Mouse (Mus musculus): Measurements from ENCODE around the gene Ntrk2. TPM values are rescaled to one million over a fixed set of nuclear protein-coding genes. Genes with fewer than 3 reads are reported as not detected.

Gene Ntrk2
- polyA plus RNA-seq, 1 experiment from 2014 or later, result 146 TPM

DNA sequence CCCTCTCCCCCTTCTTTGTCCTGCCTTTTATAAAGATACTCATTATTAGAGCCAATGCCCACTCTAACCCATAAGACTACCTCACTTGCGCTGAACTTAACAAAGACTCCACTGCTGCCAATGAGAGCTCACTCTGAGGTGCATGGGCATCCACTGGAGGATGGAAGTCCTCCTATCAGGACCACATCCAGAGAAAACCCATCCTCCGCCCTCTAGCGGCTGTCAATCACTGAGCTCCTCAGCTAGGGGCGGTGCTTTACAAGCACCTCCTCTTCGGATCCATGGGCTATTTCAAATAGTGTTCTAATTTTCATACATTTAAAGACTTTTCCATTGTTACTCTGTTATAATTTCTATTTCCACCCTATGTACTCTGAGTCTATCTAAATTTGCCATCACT, 210.8 kb downstream of the Ntrk2 start:
- Histone ChIP-seq H3K4me2 (ENCODE audit: low read length) (no peak overlapping the region), H3K4me1 (ENCODE audit: control insufficient read depth, insufficient read depth, low read depth, low read length) (no peaks in the 10 kb centered on the region), H3K4me3 (ENCODE audit: low read length) (no peak overlapping the region), H3K9me3 (ENCODE audit: control insufficient read depth, low read length) (no peaks in the 10 kb centered on the region), H3K27ac (ENCODE audit: low read depth, low read length) (no peak overlapping the region), H3K9ac (ENCODE audit: low read depth, low read length) (no peak overlapping the region), H3K27me3 (replicated peaks; ENCODE audit: control insufficient read depth, insufficient read depth, low read length) (no peaks in the 10 kb centered on the region), H3K36me3 (ENCODE audit: control insufficient read depth, insufficient read depth, low read length) (no peaks in the 10 kb centered on the region)
- ATAC-seq, result no peak
- 61% methylated on average over 5 of the region's 5 CpGs for WGBS

DNA sequence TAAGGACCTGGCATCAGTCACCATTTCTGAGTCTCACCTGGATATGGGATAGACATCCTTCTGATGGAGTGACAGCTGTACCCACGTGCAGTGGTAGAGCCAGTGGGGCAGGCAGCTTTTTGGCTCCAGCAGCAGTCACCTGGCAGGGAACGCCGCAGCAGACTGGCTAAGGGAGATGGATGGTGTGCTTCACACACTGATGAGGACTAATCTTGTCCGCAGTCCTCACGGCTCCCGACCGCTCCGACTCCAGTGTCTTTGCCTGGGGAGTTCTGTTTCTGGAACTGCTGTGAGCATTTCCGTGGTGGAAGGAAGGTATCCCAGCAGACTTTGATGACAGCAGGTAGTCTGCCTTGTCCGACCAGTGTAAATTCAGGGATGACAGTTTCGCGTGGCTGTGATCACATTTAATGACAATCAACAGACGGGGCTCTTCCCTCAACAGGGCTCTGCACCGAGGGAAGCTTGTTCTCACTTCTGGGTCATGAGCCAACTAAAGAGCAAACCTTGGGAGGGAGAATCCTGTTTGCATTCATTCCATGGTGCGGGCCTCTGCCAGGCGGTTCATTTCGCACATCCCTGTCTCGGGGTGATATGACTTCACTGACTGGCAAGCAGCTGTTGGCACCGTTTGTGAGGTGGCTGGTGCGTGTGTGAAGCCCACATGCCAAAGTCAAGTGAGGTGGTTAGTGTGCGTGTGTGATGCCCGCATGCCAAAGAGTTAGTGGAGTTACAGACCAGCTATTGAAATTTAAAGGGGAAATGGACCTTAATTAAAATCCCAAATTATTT, 216.1 kb downstream of the Ntrk2 start:
- H3K27ac ChIP-seq (ENCODE audit: low read depth, low read length), result peak overlapping the region; percentile 46

DNA sequence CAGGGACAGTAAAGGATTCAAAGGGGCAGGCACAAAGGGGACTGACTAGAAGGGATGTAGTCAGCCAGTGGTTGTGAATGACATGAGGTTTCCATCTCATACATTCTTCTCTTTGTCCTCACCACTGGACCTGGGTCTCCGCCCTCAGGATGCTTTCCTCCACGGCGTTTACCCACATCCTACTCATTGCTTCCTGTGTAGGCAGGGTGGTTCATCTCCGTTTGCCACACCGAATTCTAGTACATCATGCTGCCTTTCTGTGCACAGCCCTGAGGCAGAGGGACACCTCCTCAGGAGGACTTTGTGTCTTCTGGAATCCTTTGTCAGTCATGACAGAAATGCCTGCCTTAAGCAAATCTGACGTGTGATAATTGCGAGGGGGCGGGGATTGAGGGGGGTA, 219.3 kb downstream of the Ntrk2 start:
- H3K27ac ChIP-seq (ENCODE audit: low read depth, low read length), result no peak overlapping the region
- no peak overlapping the region for H3K4me3 ChIP-seq (ENCODE audit: low read length)
- H3K9ac ChIP-seq (ENCODE audit: low read depth, low read length), result no peak overlapping the region
- H3K36me3 ChIP-seq (ENCODE audit: control insufficient read depth, insufficient read depth, low read length), result no peaks in the 10 kb centered on the region
- H3K27me3 ChIP-seq (replicated peaks; ENCODE audit: control insufficient read depth, insufficient read depth, low read length), result no peaks in the 10 kb centered on the region
- WGBS, result 83% methylated on average over 8 of the region's 8 CpGs
- H3K9me3 ChIP-seq (ENCODE audit: control insufficient read depth, low read length), result no peaks in the 10 kb centered on the region
- ATAC-seq, result no peak
- no peak overlapping the region for H3K4me2 ChIP-seq (ENCODE audit: low read length)
- no peaks in the 10 kb centered on the region for H3K4me1 ChIP-seq (ENCODE audit: control insufficient read depth, insufficient read depth, low read depth, low read length)

More for the DNA sequence above, 216.1 kb downstream of the Ntrk2 start:
- ATAC-seq, result peak; percentile 73
- Histone ChIP-seq H3K9ac (ENCODE audit: low read depth, low read length) (no peak overlapping the region), H3K4me1 (ENCODE audit: control insufficient read depth, insufficient read depth, low read depth, low read length) (no peaks in the 10 kb centered on the region), H3K4me3 (ENCODE audit: low read length) (no peak overlapping the region), H3K27me3 (replicated peaks; ENCODE audit: control insufficient read depth, insufficient read depth, low read length) (no peaks in the 10 kb centered on the region), H3K36me3 (ENCODE audit: control insufficient read depth, insufficient read depth, low read length) (no peaks in the 10 kb centered on the region), H3K4me2 (ENCODE audit: low read length) (no peak overlapping the region), H3K9me3 (ENCODE audit: control insufficient read depth, low read length) (no peaks in the 10 kb centered on the region)
- 76% methylated on average over 22 of the region's 22 CpGs for WGBS

DNA sequence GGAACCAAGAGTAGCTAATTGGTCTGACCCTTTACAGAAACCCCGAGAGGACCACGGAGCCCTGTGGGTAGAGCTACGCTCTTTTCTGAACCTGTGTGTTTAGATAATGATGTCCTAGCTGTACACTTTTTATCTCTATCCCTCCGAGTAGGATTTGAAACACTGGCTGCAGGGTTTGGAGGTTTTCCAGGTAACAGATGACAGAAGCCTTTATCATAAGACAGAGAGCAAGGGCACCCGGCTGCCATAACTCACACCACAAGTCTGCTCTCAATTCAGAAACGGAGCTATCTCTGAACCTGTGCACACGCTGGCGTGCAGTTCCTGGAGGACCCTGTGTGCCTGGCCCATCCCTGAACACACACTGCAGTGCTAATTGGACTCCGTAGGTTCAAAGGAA, 221.1 kb downstream of the Ntrk2 start:
- Histone ChIP-seq H3K27me3 (replicated peaks; ENCODE audit: control insufficient read depth, insufficient read depth, low read length) (no peaks in the 10 kb centered on the region), H3K4me1 (ENCODE audit: control insufficient read depth, insufficient read depth, low read depth, low read length) (no peaks in the 10 kb centered on the region), H3K9me3 (ENCODE audit: control insufficient read depth, low read length) (no peaks in the 10 kb centered on the region), H3K4me2 (ENCODE audit: low read length) (no peak overlapping the region), H3K9ac (ENCODE audit: low read depth, low read length) (no peak overlapping the region), H3K36me3 (ENCODE audit: control insufficient read depth, insufficient read depth, low read length) (no peaks in the 10 kb centered on the region), H3K27ac (ENCODE audit: low read depth, low read length) (no peak overlapping the region), H3K4me3 (ENCODE audit: low read length) (no peak overlapping the region)
- 80% methylated on average over 9 of the region's 9 CpGs for WGBS
- ATAC-seq, result no peak

DNA sequence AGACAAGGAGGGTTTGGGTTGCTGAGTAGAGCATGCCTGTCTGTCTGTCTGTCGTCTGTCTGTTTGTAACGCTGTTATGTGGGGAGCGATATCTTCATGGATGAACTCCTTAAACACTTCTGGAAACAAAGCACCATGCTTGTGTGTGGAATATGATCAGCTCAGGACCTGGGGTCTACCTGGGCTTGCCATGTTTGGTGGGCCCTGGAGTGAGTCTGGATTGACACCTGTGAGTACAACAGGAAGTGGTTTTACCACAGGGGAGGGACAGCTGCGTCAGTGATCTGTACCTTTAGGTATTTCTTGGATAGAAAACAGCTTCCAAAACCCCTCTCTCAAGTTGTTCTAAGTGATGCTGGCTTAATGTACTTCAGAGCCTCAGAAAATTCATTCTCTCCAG, 222.2 kb downstream of the Ntrk2 start:
- Histone ChIP-seq H3K4me3 (ENCODE audit: low read length) (no peak overlapping the region), H3K27ac (ENCODE audit: low read depth, low read length) (no peak overlapping the region), H3K9ac (ENCODE audit: low read depth, low read length) (no peak overlapping the region), H3K36me3 (ENCODE audit: control insufficient read depth, insufficient read depth, low read length) (no peaks in the 10 kb centered on the region), H3K4me2 (ENCODE audit: low read length) (no peak overlapping the region), H3K4me1 (ENCODE audit: control insufficient read depth, insufficient read depth, low read depth, low read length) (no peaks in the 10 kb centered on the region), H3K9me3 (ENCODE audit: control insufficient read depth, low read length) (no peaks in the 10 kb centered on the region), H3K27me3 (replicated peaks; ENCODE audit: control insufficient read depth, insufficient read depth, low read length) (no peaks in the 10 kb centered on the region)
- WGBS, result 93% methylated on average over 4 of the region's 4 CpGs
- no peak for ATAC-seq

DNA sequence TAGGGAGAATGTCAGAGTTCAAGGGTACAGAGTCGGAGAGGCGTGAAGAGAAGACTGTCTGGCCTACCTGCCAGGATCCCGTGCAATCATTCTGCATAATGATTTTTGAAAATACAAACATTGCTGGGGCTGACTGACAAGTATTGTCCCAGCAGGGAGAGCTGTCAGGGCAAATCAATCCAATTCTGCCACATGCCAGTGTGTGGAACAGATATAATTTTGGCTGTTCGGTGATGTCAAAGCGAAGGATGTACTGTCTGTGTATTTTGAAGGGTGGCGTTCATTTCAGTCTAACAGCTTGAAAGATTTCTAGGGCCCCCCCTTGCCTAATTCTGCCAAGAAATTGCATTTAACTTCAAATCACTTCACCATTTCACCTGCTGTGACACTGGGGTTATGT, 224.2 kb downstream of the Ntrk2 start:
- Histone ChIP-seq H3K27ac (ENCODE audit: low read depth, low read length) (no peak overlapping the region), H3K36me3 (ENCODE audit: control insufficient read depth, insufficient read depth, low read length) (no peaks in the 10 kb centered on the region), H3K4me3 (ENCODE audit: low read length) (no peak overlapping the region), H3K9me3 (ENCODE audit: control insufficient read depth, low read length) (no peaks in the 10 kb centered on the region), H3K27me3 (replicated peaks; ENCODE audit: control insufficient read depth, insufficient read depth, low read length) (no peaks in the 10 kb centered on the region), H3K9ac (ENCODE audit: low read depth, low read length) (no peak overlapping the region), H3K4me1 (ENCODE audit: control insufficient read depth, insufficient read depth, low read depth, low read length) (no peaks in the 10 kb centered on the region), H3K4me2 (ENCODE audit: low read length) (no peak overlapping the region)
- 63% methylated on average over 6 of the region's 6 CpGs for WGBS
- no peak for ATAC-seq

DNA sequence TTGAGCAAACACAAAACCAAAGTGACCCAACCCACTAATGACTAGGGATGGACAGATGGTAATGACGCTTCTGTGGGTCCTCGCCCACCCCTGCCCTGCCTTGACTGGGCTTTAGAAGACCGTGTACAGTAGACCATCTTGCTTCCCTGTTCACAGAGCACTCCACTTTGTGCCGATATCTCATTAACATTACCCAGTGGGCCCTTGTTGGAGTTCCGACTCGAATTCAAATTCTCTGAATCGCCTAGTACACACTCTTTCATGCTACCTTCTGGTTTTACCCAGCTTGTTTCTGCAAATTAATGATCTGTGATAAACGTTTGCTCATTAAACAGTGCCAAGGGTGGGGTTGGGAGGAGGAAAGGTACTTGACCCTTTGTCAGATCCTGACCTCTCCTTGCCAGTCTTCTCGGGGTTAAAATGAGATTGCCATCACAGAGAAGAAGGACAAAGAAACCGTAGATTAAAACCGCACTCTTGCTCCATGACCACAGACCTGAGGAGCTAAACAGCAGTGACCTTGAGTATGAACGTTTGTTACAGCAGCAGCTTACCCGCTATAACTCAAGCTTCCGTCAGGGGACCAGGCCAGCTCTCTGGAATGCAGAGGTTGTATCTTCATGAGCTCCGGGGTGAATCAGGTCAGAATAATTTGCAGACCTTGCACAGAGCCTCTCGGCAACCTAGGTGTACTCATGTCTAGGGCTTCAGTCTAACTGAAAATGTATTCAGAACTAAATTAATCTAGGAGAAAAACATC, 234.0 kb downstream of the Ntrk2 start:
- no peaks in the 10 kb centered on the region for H3K36me3 ChIP-seq (ENCODE audit: control insufficient read depth, insufficient read depth, low read length)
- peak overlapping the region; percentile 91 for H3K27ac ChIP-seq (ENCODE audit: low read depth, low read length)
- 32% methylated on average over 16 of the region's 16 CpGs for WGBS
- no peak overlapping the region for H3K4me3 ChIP-seq (ENCODE audit: low read length)
- no peaks in the 10 kb centered on the region for H3K27me3 ChIP-seq (replicated peaks; ENCODE audit: control insufficient read depth, insufficient read depth, low read length)
- peak; percentile 66 for ATAC-seq
- H3K9ac ChIP-seq (ENCODE audit: low read depth, low read length), result no peak overlapping the region
- H3K4me1 ChIP-seq (ENCODE audit: control insufficient read depth, insufficient read depth, low read depth, low read length), result peaks cover 22% of the 10 kb centered on the region
- no peaks in the 10 kb centered on the region for H3K9me3 ChIP-seq (ENCODE audit: control insufficient read depth, low read length)
- peak overlapping the region; percentile 24 for H3K4me2 ChIP-seq (ENCODE audit: low read length)

DNA sequence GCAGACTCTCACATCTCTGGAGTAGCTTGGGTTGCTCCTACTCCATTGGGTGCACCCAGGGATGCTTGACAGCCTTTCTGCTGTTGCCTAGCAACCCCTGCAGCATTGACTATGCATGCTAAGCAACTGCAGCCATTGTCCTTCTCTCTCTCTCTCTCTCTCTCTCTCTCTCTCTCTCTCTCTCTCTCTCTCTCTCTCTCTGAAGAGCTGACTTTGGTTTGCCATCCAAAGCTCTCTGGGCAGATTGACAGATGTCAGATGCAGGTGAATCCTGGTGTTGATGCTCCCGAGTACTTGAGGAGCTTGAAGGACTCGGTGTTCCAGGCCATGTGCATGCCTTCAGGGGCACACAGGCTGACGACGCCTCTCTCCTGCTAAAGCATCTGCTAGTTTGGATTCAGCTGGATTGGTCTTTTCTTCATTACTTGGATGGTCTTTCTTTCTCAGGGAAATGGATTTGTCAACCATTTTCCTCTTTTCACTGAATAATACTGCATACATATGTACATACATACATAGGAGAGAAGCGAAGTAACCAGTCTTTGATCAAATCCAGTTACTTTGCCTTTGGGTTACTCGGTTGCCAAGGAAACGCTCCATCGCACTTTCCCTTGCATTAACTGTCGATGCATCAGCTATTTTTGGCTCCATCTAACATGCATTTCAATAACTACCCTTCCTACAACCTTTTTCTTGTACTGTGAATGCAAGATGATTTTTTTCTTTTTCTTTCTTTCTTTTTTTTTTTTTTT, 234.8 kb downstream of the Ntrk2 start:
- ATAC-seq, result peak; percentile 99
- peaks cover 22% of the 10 kb centered on the region for H3K4me1 ChIP-seq (ENCODE audit: control insufficient read depth, insufficient read depth, low read depth, low read length)

DNA sequence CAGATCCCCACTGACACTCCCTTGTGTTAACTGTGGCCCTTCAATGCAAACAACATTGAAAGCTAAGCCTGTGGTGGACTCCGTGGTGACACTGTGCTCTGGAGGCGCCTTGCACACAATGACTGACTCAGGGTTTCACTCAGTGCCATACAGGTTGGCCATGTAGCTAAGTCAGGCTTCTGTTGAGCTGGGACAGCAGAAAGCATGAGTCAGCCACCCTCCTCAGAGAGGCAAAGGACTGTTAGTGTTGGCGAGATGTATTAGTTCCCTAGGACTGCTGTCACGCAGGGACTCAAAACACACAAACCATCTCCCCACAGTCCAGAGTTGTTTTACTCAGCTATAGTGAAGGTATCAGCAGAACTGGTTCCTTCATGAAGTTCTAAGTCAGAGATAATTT, 245.8 kb downstream of the Ntrk2 start:
- WGBS, result 75% methylated on average over 4 of the region's 4 CpGs
- H3K27ac ChIP-seq (ENCODE audit: low read depth, low read length), result no peak overlapping the region
- ATAC-seq, result no peak

More for the DNA sequence above, 234.8 kb downstream of the Ntrk2 start:
- H3K4me2 ChIP-seq (ENCODE audit: low read length), result peak overlapping the region; percentile 40
- 20% methylated on average over 9 of the region's 9 CpGs for WGBS
- H3K4me3 ChIP-seq (ENCODE audit: low read length), result no peak overlapping the region
- H3K27ac ChIP-seq (ENCODE audit: low read depth, low read length), result peak overlapping the region; percentile 91
- H3K9me3 ChIP-seq (ENCODE audit: control insufficient read depth, low read length), result no peaks in the 10 kb centered on the region
- H3K36me3 ChIP-seq (ENCODE audit: control insufficient read depth, insufficient read depth, low read length), result no peaks in the 10 kb centered on the region
- no peaks in the 10 kb centered on the region for H3K27me3 ChIP-seq (replicated peaks; ENCODE audit: control insufficient read depth, insufficient read depth, low read length)
- peak overlapping the region; percentile 29; the same call in 1 of the 2 replicates for H3K9ac ChIP-seq (ENCODE audit: low read depth, low read length)

More for the DNA sequence above, 245.8 kb downstream of the Ntrk2 start:
- Histone ChIP-seq H3K4me1 (ENCODE audit: control insufficient read depth, insufficient read depth, low read depth, low read length) (no peaks in the 10 kb centered on the region), H3K27me3 (replicated peaks; ENCODE audit: control insufficient read depth, insufficient read depth, low read length) (no peaks in the 10 kb centered on the region), H3K9me3 (ENCODE audit: control insufficient read depth, low read length) (no peaks in the 10 kb centered on the region), H3K36me3 (ENCODE audit: control insufficient read depth, insufficient read depth, low read length) (no peaks in the 10 kb centered on the region), H3K4me3 (ENCODE audit: low read length) (no peak overlapping the region), H3K9ac (ENCODE audit: low read depth, low read length) (no peak overlapping the region), H3K4me2 (ENCODE audit: low read length) (no peak overlapping the region)
